Mouse (Mus musculus): ENCODE data around the gene Stk10.

Gene Stk10

DNA sequence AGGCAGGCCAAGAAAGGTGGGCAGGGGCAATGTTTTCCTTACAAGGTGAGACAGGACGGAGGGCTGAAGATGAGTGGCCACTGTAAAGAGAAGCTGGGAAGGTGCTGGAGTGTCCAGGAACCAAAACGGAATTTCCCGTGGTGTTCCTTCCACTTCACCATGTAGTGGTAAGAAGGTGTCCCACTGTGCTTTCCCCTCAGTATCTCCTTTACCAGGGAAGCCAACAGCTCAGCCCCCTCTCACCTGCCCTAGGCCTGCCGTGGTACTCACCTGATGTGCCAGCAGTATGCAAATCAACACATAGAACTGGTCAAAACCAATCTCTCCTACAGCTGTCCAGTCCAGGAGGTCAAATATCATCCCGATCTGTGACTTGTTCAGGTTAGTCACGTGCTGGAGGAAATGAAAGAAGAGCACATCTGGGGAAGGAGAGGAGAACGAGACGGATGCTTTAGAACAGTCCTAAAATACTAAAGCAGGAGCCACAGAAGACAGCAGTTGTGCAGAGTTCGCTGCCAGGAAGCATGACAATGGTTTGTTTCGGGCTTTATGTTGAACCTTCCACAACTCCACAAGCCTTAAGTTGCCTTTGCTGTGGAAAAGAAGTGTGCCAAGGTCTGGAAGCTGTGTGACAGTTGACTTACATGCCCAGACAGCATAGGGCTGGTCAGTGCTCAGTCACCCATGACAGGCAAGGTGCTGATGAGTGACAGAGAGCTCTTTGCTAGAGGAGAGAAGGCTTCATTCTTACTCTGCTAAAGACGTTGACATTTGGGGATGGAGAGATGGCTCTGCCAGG, 8.8 kb upstream of the Stk10 start:
- DNase-seq (ENCODE audit: low spot score), result no peak

DNA sequence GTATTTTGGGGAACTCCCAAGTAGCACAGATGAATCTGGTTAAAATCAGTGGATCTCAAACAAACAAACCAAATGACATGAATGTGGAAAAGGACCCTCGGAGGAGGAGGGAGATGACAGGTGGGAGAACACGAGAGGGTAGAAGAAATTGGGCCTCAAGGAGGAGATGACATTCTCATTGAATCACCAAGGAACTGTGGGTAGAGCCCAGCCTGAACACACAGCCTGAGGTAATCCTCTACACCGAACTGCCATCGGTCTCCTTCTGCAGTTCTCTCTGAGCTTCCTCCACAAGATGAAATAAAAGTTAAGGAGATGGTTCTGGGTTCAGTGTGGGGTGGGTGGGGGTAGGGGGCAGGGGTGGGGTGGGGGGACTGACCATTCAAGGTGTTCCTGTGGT, 6.1 kb upstream of the Stk10 start:
- no peak for DNase-seq (ENCODE audit: low spot score)

DNA sequence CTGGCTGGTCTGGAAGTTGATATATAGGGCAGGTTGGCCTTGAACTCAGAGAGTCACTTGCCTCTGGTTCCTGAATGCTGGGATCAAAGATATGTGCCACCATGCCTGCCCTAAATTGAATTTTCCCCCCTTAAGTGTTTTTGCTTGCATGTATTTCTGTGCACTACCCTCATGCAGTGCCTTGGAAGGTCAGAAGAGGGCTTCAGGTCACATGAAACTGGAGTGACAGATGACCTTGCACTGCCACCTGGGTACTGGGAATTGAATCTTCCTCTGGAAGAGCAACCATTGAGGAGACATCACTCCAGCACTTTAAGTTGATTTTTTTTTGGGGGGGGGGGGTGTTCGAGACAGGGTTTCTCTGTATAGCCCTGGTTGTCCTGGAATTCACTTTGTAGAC, 3.0 kb upstream of the Stk10 start:
- no peak for DNase-seq (ENCODE audit: low spot score)

DNA sequence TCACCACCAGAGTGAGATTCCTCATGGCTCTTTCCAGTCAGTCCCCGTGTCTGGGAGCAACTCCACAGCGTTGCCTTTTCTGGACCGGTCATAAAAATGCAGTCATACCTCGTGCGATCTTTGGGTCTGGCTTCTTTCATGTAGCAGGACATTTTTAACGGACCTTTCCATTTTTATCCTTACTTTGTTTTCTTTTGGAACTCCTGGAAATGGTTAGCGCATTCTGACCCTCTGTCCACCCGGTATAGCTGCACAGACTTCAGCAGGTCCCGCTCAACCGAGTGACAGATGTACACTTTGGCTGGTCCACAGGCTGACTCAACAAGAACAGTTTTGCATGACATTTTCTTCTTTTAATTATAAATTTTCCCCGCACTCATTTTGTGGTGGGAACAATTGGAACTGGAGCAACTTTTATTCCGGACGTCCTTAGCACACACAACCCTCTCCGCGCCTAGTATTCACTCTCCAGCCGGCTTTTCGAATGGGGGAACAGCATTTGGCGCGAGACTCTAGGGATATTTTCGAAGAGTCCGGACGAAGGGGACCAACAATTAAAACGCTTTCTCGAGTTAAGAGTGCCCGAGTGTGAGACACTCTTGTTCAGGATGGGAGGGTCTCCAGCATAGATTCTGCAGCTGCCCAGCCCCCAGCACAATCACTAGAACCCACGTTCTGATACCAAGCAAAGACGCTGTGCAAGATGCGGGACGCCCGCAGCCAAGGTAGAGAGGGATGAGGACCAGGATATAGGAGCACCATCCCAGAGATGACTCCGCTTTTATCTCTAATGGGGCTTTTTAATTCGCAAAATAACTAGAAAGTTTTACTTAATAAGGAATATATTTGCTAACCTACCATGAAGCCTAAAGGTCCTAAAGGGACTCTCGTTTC, 987 bp upstream of the Stk10 start, which contains the start of gene Efcab9:
TSS of gene Efcab9 (minus strand) at position 211 of the 894 bp plus-strand sequence.
- DNase-seq (ENCODE audit: low spot score), result no peak

DNA sequence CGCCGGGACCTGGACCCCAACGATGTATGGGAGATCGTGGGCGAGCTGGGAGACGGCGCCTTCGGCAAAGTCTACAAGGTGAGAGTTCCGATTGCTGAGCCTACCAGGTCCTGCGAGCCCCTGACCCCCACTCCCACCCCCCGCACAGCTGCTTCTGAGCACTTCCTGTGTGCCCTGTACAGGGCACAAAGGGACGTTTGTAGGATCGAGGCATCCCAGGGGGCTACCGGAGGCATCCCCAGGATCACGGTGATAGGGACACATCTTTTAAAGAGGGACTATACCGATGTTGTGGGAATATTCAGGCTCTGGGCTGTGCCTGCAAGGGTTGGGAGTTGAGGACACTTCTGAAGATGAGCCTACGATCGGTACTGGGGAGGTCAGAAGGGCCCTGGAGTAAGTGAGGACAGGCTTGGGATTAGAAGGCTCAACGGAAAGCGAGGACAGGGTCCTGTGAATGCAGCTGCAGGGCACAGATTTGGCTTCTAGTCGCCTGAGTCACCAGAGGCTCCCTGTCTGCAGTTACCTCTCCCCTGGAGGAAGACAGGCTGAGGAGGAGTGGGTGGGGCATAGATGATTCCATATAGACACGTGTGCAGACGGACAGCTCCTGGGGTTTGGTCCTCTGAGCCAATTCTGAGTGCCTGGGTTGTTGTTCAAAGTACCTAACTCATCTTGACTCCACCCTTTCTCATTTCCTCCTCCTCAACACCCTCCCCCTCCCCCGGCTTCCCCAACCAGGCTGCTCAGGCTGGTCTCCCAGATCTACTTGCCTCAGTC, 567 bp downstream of the Stk10 start:
- DNase-seq (ENCODE audit: low spot score), result no peak

- no peak for DNase-seq (ENCODE audit: low spot score)
Measured at GRCm38 (mm10) chr11:32534453-32535075, 1.5 kb downstream of the Stk10 start.

- no peak for DNase-seq (ENCODE audit: low spot score)
Measured at GRCm38 (mm10) chr11:32535646-32536045, 2.5 kb downstream of the Stk10 start.

GRCm38 (mm10) chr11:32536954-32537353, 3.8 kb downstream of the Stk10 start:
- DNase-seq (ENCODE audit: low spot score), result no peak

DNA sequence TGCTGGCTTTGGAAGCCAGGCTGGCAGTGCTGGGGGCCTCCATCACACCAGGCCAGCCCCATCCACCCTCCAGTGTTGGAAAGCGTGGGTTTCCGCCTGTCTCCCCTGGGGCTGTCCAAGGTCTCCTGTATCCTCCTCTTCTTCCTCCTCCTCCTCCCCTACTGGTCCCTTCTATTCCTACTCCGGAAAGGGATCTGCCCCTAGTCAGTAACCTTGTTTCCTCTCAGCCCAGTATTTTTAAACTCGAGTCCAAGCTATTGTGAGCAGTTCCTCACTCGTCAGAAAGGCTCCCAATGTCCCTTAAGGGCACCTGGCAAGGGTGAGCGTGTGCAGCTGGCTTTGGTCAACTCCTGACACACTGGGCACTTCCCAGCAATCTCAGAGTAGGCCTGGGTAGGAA, 5.3 kb downstream of the Stk10 start:
- DNase-seq (ENCODE audit: low spot score), result no peak

DNA sequence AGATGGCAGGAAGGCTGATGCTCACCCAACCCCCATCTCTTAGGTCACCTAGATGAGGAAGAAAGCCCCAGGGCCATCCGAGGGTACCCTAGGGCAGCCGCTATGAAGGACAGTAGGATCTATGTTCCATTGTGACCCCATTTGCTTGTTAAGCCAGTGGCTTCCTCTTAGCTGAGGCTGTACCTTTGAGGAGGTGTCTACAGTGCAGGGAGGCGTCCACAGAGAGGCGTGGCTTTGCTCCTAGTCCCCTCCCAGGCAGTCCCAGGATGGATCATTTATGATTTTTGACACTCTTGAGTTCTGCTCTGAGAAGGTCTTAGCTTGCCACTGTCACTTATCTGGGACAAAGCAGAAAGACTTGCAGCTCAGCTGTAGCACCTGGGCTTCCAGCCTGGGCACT, 5.7 kb downstream of the Stk10 start:
- DNase-seq (ENCODE audit: low spot score), result no peak

DNA sequence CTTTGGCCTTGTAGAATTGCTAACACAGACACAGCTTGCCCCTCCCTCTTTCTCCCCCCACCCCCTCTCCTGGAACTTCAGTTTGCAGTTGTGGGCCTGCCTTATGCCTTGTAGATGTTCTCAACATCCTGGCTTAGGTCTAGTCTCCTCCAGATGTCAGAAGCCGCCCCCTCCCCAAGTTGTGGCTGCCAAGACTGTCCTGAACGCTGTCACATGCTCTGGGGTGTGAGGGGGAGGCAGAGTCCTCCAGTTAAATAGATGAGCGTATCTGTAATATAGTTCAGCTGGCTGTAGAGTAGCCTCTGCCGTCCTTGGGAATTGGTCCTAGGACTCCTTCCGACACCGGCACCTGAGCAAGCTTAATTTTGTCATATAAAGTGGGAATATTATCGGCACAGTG, 6.6 kb downstream of the Stk10 start:
- no peak for DNase-seq (ENCODE audit: low spot score)

DNA sequence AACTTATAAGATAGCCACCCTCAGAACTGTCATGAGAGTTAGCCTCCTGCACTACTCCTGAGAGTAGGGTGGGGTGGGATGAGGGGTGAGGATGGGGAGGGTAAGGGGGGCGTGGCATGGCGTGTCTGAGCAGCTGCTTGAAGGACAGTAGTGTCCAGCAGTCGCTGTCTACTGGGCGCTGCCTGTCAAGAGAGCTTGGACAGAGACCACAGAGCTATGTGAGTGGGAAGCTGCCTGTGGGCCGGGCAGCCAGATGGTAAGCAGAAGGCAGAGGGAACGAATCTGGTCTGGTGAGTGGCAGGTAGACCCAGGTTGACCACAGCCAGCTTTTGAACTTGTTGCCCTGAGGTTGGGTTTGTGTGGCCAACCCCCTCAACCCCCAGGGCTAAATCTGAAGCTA, 7.4 kb downstream of the Stk10 start:
- no peak for DNase-seq (ENCODE audit: low spot score)

DNA sequence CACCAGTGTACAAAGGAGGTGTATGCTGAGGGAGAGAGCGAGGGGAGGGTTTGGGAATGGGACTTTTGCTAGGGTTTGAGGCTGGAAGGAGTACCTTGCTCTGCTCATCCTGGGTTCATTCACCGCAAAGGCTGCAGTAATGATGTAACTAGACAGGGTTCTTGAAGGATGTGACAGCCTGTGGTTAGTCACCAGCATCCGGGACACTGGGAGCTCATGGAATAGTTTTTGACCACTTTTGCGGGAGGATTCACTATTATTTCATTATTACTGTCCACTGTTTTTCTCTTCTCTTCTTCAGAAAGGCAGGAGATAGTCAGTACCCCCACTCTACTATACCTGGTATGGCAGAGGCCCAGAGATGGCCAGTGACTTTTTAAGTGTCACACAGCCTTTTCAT, 9.1 kb downstream of the Stk10 start:
- no peak for DNase-seq (ENCODE audit: low spot score)

GRCm38 (mm10) chr11:32542687-32543411, 9.7 kb downstream of the Stk10 start:
- DNase-seq (ENCODE audit: low spot score), result no peak

GRCm38 (mm10) chr11:32544041-32544440, 10.9 kb downstream of the Stk10 start:
- no peak for DNase-seq (ENCODE audit: low spot score)

GRCm38 (mm10) chr11:32544497-32544896, 11.4 kb downstream of the Stk10 start:
- DNase-seq (ENCODE audit: low spot score), result no peak

GRCm38 (mm10) chr11:32545605-32546004, 12.5 kb downstream of the Stk10 start:
- DNase-seq (ENCODE audit: low spot score), result no peak

DNA sequence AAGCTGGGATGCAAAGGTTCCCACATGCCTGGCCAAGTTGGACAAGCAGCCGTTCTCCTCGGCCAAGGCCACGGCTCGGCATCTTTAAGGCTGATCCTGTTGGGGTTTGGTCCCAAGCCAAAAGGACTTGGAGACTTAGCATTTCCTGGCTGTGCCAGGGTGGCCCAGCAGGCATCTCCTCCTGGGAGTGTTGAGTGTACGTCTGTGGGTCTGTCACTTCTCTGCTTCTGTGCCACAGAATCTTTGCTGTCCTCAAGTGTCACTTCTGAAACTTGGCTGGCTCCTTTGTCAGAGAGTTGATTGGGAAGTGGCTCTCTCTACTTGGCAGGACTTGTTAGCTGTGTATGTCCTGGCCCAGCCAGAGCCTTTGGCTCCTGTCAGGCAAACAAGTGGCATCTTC, 13.4 kb downstream of the Stk10 start:
- no peak for DNase-seq (ENCODE audit: low spot score)

GRCm38 (mm10) chr11:32547391-32547947, 14.4 kb downstream of the Stk10 start:
- DNase-seq (ENCODE audit: low spot score), result no peak

DNA sequence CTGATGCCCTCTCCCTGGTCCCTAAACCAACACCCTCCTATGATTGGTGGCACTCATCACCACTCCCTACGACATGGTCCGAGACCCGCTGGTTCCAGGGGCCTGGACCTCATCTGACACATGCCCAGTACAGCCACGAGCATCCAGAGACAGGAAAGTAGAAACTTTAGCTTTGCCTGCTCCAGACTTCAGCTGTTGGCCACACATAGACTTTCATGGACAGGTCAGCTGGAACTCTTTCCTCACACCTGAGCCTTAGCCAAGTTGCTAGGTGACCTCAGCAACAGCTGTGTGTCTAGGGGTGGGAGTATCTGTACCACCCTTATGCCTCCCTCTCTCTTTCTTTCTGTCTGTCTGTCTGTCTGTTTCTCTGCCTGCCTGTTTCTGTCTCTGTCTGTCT, 15.1 kb downstream of the Stk10 start:
- no peak for DNase-seq (ENCODE audit: low spot score)

- no peak for DNase-seq (ENCODE audit: low spot score)
Measured at GRCm38 (mm10) chr11:32549236-32549635, 16.1 kb downstream of the Stk10 start.

Measured in left cerebral cortex, adult 11 months (tissue).